Mouse (Mus musculus) MEL (cell line): Measurements from ENCODE around the gene Atrn. TPM values are rescaled to one million over a fixed set of nuclear protein-coding genes. Genes with fewer than 3 reads are reported as not detected.

Experiments
- DNase-seq: peaks from one replicate; pipeline ENCODE4 v3.0.0; 2011; ENCODE audit warnings: low read depth, low spot score
- H3K27ac ChIP-seq: 2 replicates; pipeline ENCODE4 v1.5.1; 2012; ENCODE audit warnings: low read depth, mild to moderate bottlenecking, control low read depth, low read length, moderate library complexity; ENCODE audit not compliant: control insufficient read depth
- H3K27me3 ChIP-seq, 2 experiments: fragments of 150-350 bp in 1 of 2; sonication (generic) in 1 of 2; 2 replicates each; pipeline ENCODE4 v1.6.1; 2012; ENCODE audit warnings: low read length in 2 of 2, mild to moderate bottlenecking in 2 of 2, improper control_type of control experiment in 1 of 2, moderate library complexity in 1 of 2; ENCODE audit not compliant: insufficient read depth in 2 of 2, control insufficient read depth in 1 of 2
- H3K36me3 ChIP-seq, 2 experiments: 2 replicates each; pipeline ENCODE4 v1.6.1; 2012 to 2014; ENCODE audit warnings: low read length in 2 of 2, improper control_type of control experiment in 1 of 2, inconsistent platforms in 1 of 2, mild to moderate bottlenecking in 1 of 2; ENCODE audit not compliant: insufficient read depth in 2 of 2, control insufficient read depth in 1 of 2
- H3K4me1 ChIP-seq, 2 experiments: fragments of 150-350 bp in 1 of 2; sonication (generic) in 1 of 2; 2 replicates each; pipeline ENCODE4 v1.6.1; 2012; ENCODE audit warnings: low read length in 2 of 2, improper control_type of control experiment in 1 of 2, mild to moderate bottlenecking in 1 of 2; ENCODE audit not compliant: insufficient read depth in 2 of 2, control insufficient read depth in 1 of 2
- H3K4me3 ChIP-seq, 2 experiments: fragments of 150-350 bp in 1 of 2; sonication (generic) in 1 of 2; 2 replicates each; pipeline ENCODE4 v1.5.1; 2012; ENCODE audit warnings: low read depth in 2 of 2, low read length in 2 of 2, mild to moderate bottlenecking in 2 of 2, moderate library complexity in 2 of 2, control low read depth in 1 of 2, improper control_type of control experiment in 1 of 2; ENCODE audit not compliant: control insufficient read depth in 1 of 2, insufficient read depth in 1 of 2
- H3K79me2 ChIP-seq: 2 replicates; pipeline ENCODE4 v1.6.1; 2012; ENCODE audit warnings: mild to moderate bottlenecking, low read length, moderate library complexity; ENCODE audit not compliant: control insufficient read depth, poor library complexity, insufficient read depth
- H3K9ac ChIP-seq: 2 replicates; pipeline ENCODE4 v1.6.1; 2012; ENCODE audit warnings: low read depth, mild to moderate bottlenecking, control low read depth, low read length, moderate library complexity; ENCODE audit not compliant: control insufficient read depth, poor library complexity, severe bottlenecking
- H3K9me3 ChIP-seq: fragments of 150-350 bp; sonication (generic); replicated peaks from 2 replicates; pipeline ENCODE4 v1.6.1; 2012; ENCODE audit warnings: mild to moderate bottlenecking, low read length, improper control_type of control experiment, moderate library complexity; ENCODE audit not compliant: insufficient read depth
- CHD1 ChIP-seq: IDR thresholded peaks from 2 replicates; pipeline ENCODE4 v1.6.1; 2012; ENCODE audit warnings: low read depth, mild to moderate bottlenecking, inconsistent platforms, low read length, improper control_type of control experiment
- E2F4 ChIP-seq: IDR thresholded peaks from 2 replicates; pipeline ENCODE4 v1.6.1; 2011; ENCODE audit warnings: low read depth, low read length, improper control_type of control experiment, borderline replicate concordance
- GABPA ChIP-seq: IDR thresholded peaks from 2 replicates; pipeline ENCODE4 v1.6.1; 2012; ENCODE audit warnings: low read depth, mild to moderate bottlenecking, inconsistent platforms, low read length, improper control_type of control experiment, moderate library complexity
- GATA1 ChIP-seq: IDR thresholded peaks from 2 replicates; pipeline ENCODE4 v1.6.1; 2011; ENCODE audit warnings: low read depth, low read length, improper control_type of control experiment
- HCFC1 ChIP-seq: IDR thresholded peaks from 2 replicates; pipeline ENCODE4 v1.6.1; 2012; ENCODE audit warnings: low read depth, mild to moderate bottlenecking, inconsistent platforms, low read length, improper control_type of control experiment, moderate library complexity
- JUND ChIP-seq: IDR thresholded peaks from 2 replicates; pipeline ENCODE4 v1.6.1; 2011; ENCODE audit warnings: low read depth, mild to moderate bottlenecking, improper control_type of control experiment, low read length
- KAT2A ChIP-seq: conservative IDR thresholded peaks from 2 replicates; pipeline ENCODE4 v1.6.1; 2012; ENCODE audit warnings: low read depth, low read length, improper control_type of control experiment, inconsistent platforms
- MAX ChIP-seq: IDR thresholded peaks from 2 replicates; pipeline ENCODE4 v1.6.1; 2011; ENCODE audit warnings: low read length, improper control_type of control experiment
- MEF2A ChIP-seq: IDR thresholded peaks from 2 replicates; pipeline ENCODE4 v1.6.1; 2014; ENCODE audit warnings: low read depth, mild to moderate bottlenecking, inconsistent platforms, low read length, improper control_type of control experiment; ENCODE audit not compliant: poor library complexity, insufficient replicate concordance, severe bottlenecking; ENCODE audit errors: extremely low read depth
- MYB ChIP-seq: IDR thresholded peaks from 2 replicates; pipeline ENCODE4 v1.6.1; 2011; ENCODE audit warnings: mild to moderate bottlenecking, low read depth, low read length, improper control_type of control experiment
- NELFE ChIP-seq: IDR thresholded peaks from 2 replicates; pipeline ENCODE4 v1.6.1; 2011; ENCODE audit warnings: low read depth, low read length, improper control_type of control experiment
- NRF1 ChIP-seq: IDR thresholded peaks from 2 replicates; pipeline ENCODE4 v1.6.1; 2014; ENCODE audit warnings: low read depth, mild to moderate bottlenecking, inconsistent platforms, low read length, improper control_type of control experiment, moderate library complexity; ENCODE audit not compliant: poor library complexity, insufficient read depth, severe bottlenecking
- POLR2A ChIP-seq, 2 experiments: IDR thresholded peaks; 2 replicates each; pipeline ENCODE4 v1.6.1; 2011 to 2012; ENCODE audit warnings: low read length in 2 of 2, mild to moderate bottlenecking in 2 of 2, control low read depth in 1 of 2, improper control_type of control experiment in 1 of 2, low read depth in 1 of 2, moderate library complexity in 1 of 2; ENCODE audit not compliant: control insufficient read depth in 1 of 2, insufficient read depth in 1 of 2, poor library complexity in 1 of 2
- POLR2AphosphoS2 ChIP-seq: IDR thresholded peaks from 2 replicates; pipeline ENCODE4 v1.6.1; 2011; ENCODE audit warnings: low read length, improper control_type of control experiment
- POLR2AphosphoS5 ChIP-seq: IDR thresholded peaks from 2 replicates; pipeline ENCODE4 v1.6.1; 2012; ENCODE audit warnings: low read depth, borderline replicate concordance, mild to moderate bottlenecking, inconsistent platforms, low read length, moderate library complexity, mixed read lengths
- SIN3A ChIP-seq: IDR thresholded peaks from 2 replicates; pipeline ENCODE4 v1.6.1; 2012; ENCODE audit warnings: low read length, improper control_type of control experiment, inconsistent platforms
- TBP ChIP-seq: IDR thresholded peaks from 2 replicates; pipeline ENCODE4 v1.8.0; 2011; ENCODE audit warnings: low read depth, low read length, improper control_type of control experiment
- TCF12 ChIP-seq: IDR thresholded peaks from 2 replicates; pipeline ENCODE4 v1.6.1; 2014; ENCODE audit warnings: low read depth, mild to moderate bottlenecking, inconsistent platforms, low read length, improper control_type of control experiment, moderate library complexity
- USF1 ChIP-seq: IDR thresholded peaks from 2 replicates; pipeline ENCODE4 v1.6.1; 2014; ENCODE audit warnings: low read depth, mild to moderate bottlenecking, inconsistent platforms, low read length, improper control_type of control experiment, moderate library complexity
- USF2 ChIP-seq, 2 experiments: IDR thresholded peaks; 2 replicates each; pipeline ENCODE4 v1.6.1; 2011 to 2012; ENCODE audit warnings: improper control_type of control experiment in 2 of 2, low read length in 2 of 2, borderline replicate concordance in 1 of 2, inconsistent platforms in 1 of 2, low read depth in 1 of 2, mild to moderate bottlenecking in 1 of 2; ENCODE audit not compliant: insufficient read depth in 1 of 2
- ZC3H11A ChIP-seq: IDR thresholded peaks from 2 replicates; pipeline ENCODE4 v1.6.1; 2012; ENCODE audit warnings: low read depth, mild to moderate bottlenecking, inconsistent platforms, low read length, improper control_type of control experiment
- ZNF384 ChIP-seq: IDR thresholded peaks from 2 replicates; pipeline ENCODE4 v1.6.1; 2012; ENCODE audit warnings: low read depth, mild to moderate bottlenecking, inconsistent platforms, low read length, improper control_type of control experiment
- polyA plus RNA-seq, 2 experiments: library from polyadenylated mRNA; stranded (reverse) in 1 of 2; unstranded in 1 of 2; fragments of >175 nt in 1 of 2; fragments of >200 nt in 1 of 2; gene quantifications; 2 replicates each; pipeline versions ENCODE4 v1.2.1 to v1.2.4; 2012; ENCODE audit warnings: low replicate concordance in 2 of 2, low read depth in 1 of 2; ENCODE audit not compliant: insufficient read length in 2 of 2, insufficient read depth in 1 of 2, missing spikeins in 1 of 2
- total RNA-seq: library from RNA; depleted of rRNA; stranded (reverse); fragments of 300-350 nt; gene quantifications from 2 replicates; pipeline ENCODE4 v1.2.3, GENCODE M21; 2012

The Atrn gene
- total and polyA plus RNA-seq, 3 experiments, result 6.3 to 28.2 (median 9.2) TPM

DNA sequence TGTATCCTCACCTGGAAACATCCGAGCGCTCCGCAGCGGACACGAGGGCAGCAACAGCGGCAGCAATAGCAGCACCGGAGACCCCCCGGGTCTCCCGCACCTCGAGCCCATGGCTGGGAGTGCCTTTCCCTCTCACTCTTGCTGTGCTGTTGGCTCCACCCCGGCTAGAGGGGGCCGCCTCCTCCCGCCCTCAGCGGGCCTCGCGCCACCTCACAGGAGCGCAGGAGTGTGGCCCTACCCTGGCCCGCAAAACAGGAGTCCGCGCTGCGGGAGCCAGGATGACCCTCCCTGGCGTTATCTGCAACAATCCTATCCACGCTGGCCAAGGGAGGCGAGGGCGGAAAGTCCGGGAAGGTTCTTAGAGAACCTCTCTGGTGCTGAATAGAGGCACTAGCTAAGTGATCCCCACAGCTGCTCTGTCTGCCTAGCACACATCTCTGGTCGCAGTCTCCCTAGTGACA, 157.1 kb downstream of the Atrn start, which contains the start of gene Adam33:
Gene Adam33, minus strand, starts transcription at position 411 of the 461 bp plus-strand sequence.
- no peaks in the 10 kb centered on the region for H3K9me3 ChIP-seq
- no peak within 1 kb of the TSS for H3K27ac ChIP-seq
- H3K4me3 ChIP-seq, result no peak within 1 kb of the TSS
- no peaks in the 10 kb centered on the region for H3K4me1 ChIP-seq
- TF ChIP-seq POLR2A (IDR thresholded peaks at IDR 0.05; ENCODE audit: control insufficient read depth in 1 of 2, insufficient read depth in 1 of 2, low read depth in 1 of 2, low read length in 2 of 2, poor library complexity in 1 of 2) (no peak), KAT2A (no peak), JUND (no peak), ZNF384 (no peak), USF1 (no peak), TBP (no peak), POLR2AphosphoS2 (no peak), POLR2AphosphoS5 (no peak), GATA1 (no peak), MEF2A (no peak), GABPA (no peak), ZC3H11A (no peak), NELFE (no peak), MAX (no peak), E2F4 (no peak), HCFC1 (no peak)
- TF ChIP-seq, all 39 proteins: peak for 0
- H3K36me3 ChIP-seq, result no peaks in the 10 kb centered on the region
- peaks cover 1 to 3% of the 10 kb centered on the region in 2 experiments; a peak in 2 of 4 replicates for H3K27me3 ChIP-seq
- H3K79me2 ChIP-seq, result no peaks in the 10 kb centered on the region
- DNase-seq, result no peak
- no peak within 1 kb of the TSS for H3K9ac ChIP-seq

DNA sequence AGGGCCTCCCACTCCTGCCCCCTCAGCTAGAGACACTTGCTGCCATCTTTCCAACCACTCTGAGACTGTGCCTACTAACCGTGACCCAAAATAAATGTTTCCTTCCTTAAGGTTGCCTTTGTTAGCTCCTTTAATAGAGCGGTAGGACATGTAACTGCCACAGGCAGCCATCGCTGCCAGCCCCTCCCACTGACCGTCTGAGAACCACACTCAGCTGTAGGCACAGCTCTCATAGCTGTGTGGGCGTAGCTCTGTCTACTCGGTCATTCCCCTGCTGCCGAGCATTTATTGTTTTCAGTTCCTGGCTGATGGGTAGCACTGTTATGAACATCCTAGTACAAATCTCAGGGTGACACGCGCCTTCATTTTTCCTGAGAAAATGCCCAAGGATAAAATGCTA, 160.0 kb downstream of the Atrn start:
- no peaks in the 10 kb centered on the region for H3K4me1 ChIP-seq
- no peaks in the 10 kb centered on the region for H3K9me3 ChIP-seq
- H3K27me3 ChIP-seq, result peaks cover 3% of the 10 kb centered on the region in 2 experiments; a peak in 3 of 4 replicates
- TF ChIP-seq MYB (no peak), MAX (no peak), NRF1 (no peak), TCF12 (no peak), KAT2A (no peak), SIN3A (no peak), USF2 (IDR thresholded peaks at IDR 0.05; ENCODE audit: borderline replicate concordance in 1 of 2, insufficient read depth in 1 of 2, low read depth in 1 of 2, low read length in 2 of 2) (no peak), CHD1 (no peak), MEF2A (no peak)
- H3K4me3 ChIP-seq, result no peak overlapping the region
- no peaks in the 10 kb centered on the region for H3K79me2 ChIP-seq
- no peak overlapping the region for H3K9ac ChIP-seq
- H3K27ac ChIP-seq, result no peak overlapping the region
- H3K36me3 ChIP-seq, result no peaks in the 10 kb centered on the region
- DNase-seq, result no peak
